ENCODE assay signal across 14 mouse cellular contexts in genomic region chr3:28334547-28334946, GRCm38 (mm10).
DNase-seq lines count a peak whose midpoint lies in the region; ATAC-seq and TF ChIP-seq lines count a peak whose summit lies in the region.
"Had no signal": no experiment of that assay in that cellular context is flagged by ENCODE, and none has a peak within 500 bp of the region (broad histone marks: within the 10 kb centered on the region; RNA-seq: fewer than 3 reads in every experiment).

No protein-coding gene starts in this region.

- no peak overlapping the region for H3K4me3 ChIP-seq in forebrain, embryonic 14.5 days (ENCODE audit: low read depth, low read length)
- H3K4me3 ChIP-seq in forebrain, embryonic 10.5 days: no peak overlapping the region
- H3K4me3 ChIP-seq in layer of hippocampus, adult 2 months: no peak overlapping the region
- no peak overlapping the region for H3K4me3 ChIP-seq in kidney, embryonic 16.5 days (ENCODE audit: low read length)
- H3K4me3 ChIP-seq: embryonic facial prominence, embryonic 10.5 days; erythroblast, embryonic 14.5 days; heart, adult 2 months; heart, embryonic 15.5 days; hindbrain, embryonic 10.5 days; hindbrain, embryonic 15.5 days had no signal

- no peaks in the 10 kb centered on the region for H3K36me3 ChIP-seq in forebrain, embryonic 14.5 days (ENCODE audit: control insufficient read depth, insufficient read depth, low read length)
- no peaks in the 10 kb centered on the region for H3K36me3 ChIP-seq in forebrain, embryonic 10.5 days (replicated peaks)
- H3K36me3 ChIP-seq in kidney, embryonic 16.5 days (ENCODE audit: insufficient read depth, low read length): no peaks in the 10 kb centered on the region
- H3K36me3 ChIP-seq: embryonic facial prominence, embryonic 10.5 days; heart, embryonic 15.5 days; hindbrain, embryonic 10.5 days; hindbrain, embryonic 15.5 days had no signal

- 78% methylated on average over 1 of the region's 1 CpGs for WGBS in forebrain, embryonic 14.5 days
- 96% methylated on average over 1 of the region's 1 CpGs for WGBS in forebrain, embryonic 10.5 days
- 96% methylated on average over 1 of the region's 1 CpGs for WGBS in kidney, embryonic 16.5 days

- no peaks in the 10 kb centered on the region for H3K9me3 ChIP-seq in forebrain, embryonic 14.5 days (replicated peaks; ENCODE audit: control insufficient read depth, low read length)
- H3K9me3 ChIP-seq in forebrain, embryonic 10.5 days: no peaks in the 10 kb centered on the region
- no peaks in the 10 kb centered on the region for H3K9me3 ChIP-seq in kidney, embryonic 16.5 days (ENCODE audit: low read length)
- H3K9me3 ChIP-seq: embryonic facial prominence, embryonic 10.5 days; heart, embryonic 15.5 days; hindbrain, embryonic 10.5 days; hindbrain, embryonic 15.5 days had no signal

- H3K4me2 ChIP-seq in forebrain, embryonic 14.5 days (ENCODE audit: low read length): no peak overlapping the region
- no peak overlapping the region for H3K4me2 ChIP-seq in kidney, embryonic 16.5 days (replicated peaks; ENCODE audit: low read depth, low read length)
- H3K4me2 ChIP-seq: heart, embryonic 11.5 days; heart, embryonic 15.5 days; hindbrain, embryonic 15.5 days had no signal

- no peak for TF ChIP-seq CTCF in layer of hippocampus, adult 2 months (conservative IDR thresholded peaks at IDR 0.05)
- no peak for TF ChIP-seq CTCF in brain, embryonic 14.5 days (IDR thresholded peaks at IDR 0.05; ENCODE audit: borderline replicate concordance, extremely low read depth, insufficient read depth, insufficient read length)

- peaks cover 8% of the 10 kb centered on the region for H3K4me1 ChIP-seq in forebrain, embryonic 14.5 days (ENCODE audit: control insufficient read depth, insufficient read depth, low read length)
- H3K4me1 ChIP-seq in forebrain, embryonic 10.5 days: no peaks in the 10 kb centered on the region
- H3K4me1 ChIP-seq in kidney, embryonic 16.5 days (ENCODE audit: insufficient read depth, low read length): no peaks in the 10 kb centered on the region
- H3K4me1 ChIP-seq: hindbrain, embryonic 10.5 days had no signal

- H3K9ac ChIP-seq in forebrain, embryonic 14.5 days (ENCODE audit: low read length): no peak overlapping the region
- H3K9ac ChIP-seq in kidney, embryonic 16.5 days (replicated peaks; ENCODE audit: low read length): no peak overlapping the region
- H3K9ac ChIP-seq: heart, embryonic 15.5 days; hindbrain, embryonic 15.5 days had no signal

- H3K27ac ChIP-seq in forebrain, embryonic 14.5 days (ENCODE audit: low read depth, low read length): peak overlapping the region; percentile 49; the same call in 1 of the 2 replicates
- H3K27ac ChIP-seq in forebrain, embryonic 10.5 days: no peak overlapping the region
- peak overlapping the region; percentile 81 for H3K27ac ChIP-seq in layer of hippocampus, adult 2 months
- H3K27ac ChIP-seq in kidney, embryonic 16.5 days (ENCODE audit: low read length): no peak overlapping the region
- H3K27ac ChIP-seq: embryonic facial prominence, embryonic 10.5 days; heart, adult 2 months; heart, embryonic 15.5 days; hindbrain, embryonic 10.5 days; hindbrain, embryonic 15.5 days had no signal

- no peaks in the 10 kb centered on the region for H3K27me3 ChIP-seq in forebrain, embryonic 14.5 days (replicated peaks; ENCODE audit: control insufficient read depth, insufficient read depth, low read length)
- H3K27me3 ChIP-seq in forebrain, embryonic 10.5 days (ENCODE audit: poor library complexity, severe bottlenecking): no peaks in the 10 kb centered on the region
- H3K27me3 ChIP-seq in kidney, embryonic 16.5 days (ENCODE audit: insufficient read depth, low read length): no peaks in the 10 kb centered on the region
- H3K27me3 ChIP-seq: heart, embryonic 15.5 days; hindbrain, embryonic 15.5 days had no signal

- peak; percentile 70; the same call in 1 of the 2 replicates for ATAC-seq in forebrain, embryonic 14.5 days
- ATAC-seq in kidney, embryonic 16.5 days (ENCODE audit: low FRiP score, low TSS enrichment): no peak

- no peak for TF ChIP-seq POLR2A in brain, embryonic 14.5 days (IDR thresholded peaks at IDR 0.05; ENCODE audit: borderline replicate concordance, extremely low read depth, insufficient read depth, insufficient read length, poor library complexity, severe bottlenecking)

- DNase-seq in forebrain, embryonic 14.5 days (ENCODE audit: low spot score): peak; percentile 41
- no peak for DNase-seq in forebrain, embryonic 10.5 days (ENCODE audit: extremely low spot score, low spot score)
- DNase-seq in layer of hippocampus, adult 2 months (ENCODE audit: low spot score in 2 of 2): no peak
- DNase-seq in layer of hippocampus, adult 8-10 months (ENCODE audit: low spot score in 2 of 2): no peak
- DNase-seq in brain, embryonic 14.5 days (ENCODE audit: low read depth): peak; percentile 51
- DNase-seq in left cerebral cortex, postnatal 14 days (ENCODE audit: low spot score in 2 of 2): no peak

- intact Hi-C loops in left cerebral cortex, postnatal 14 days (cut with DNase I): loop anchor here (5.0 kb wide), 1 partner anchor 62 kb away; no protein-coding TSS in a partner anchor

Comparison
In these comparisons a context has a peak if more than half of its experiments do, and no peak if none do; other contexts are left out.
1. DNase-seq: peak in forebrain, embryonic 14.5 days (single experiment) and brain, embryonic 14.5 days (single experiment); none in forebrain, embryonic 10.5 days (single experiment), layer of hippocampus, adult 2 months (0 of 2), layer of hippocampus, adult 8-10 months (0 of 2) and left cerebral cortex, postnatal 14 days (0 of 2).
2. H3K27ac ChIP-seq: peak in forebrain, embryonic 14.5 days (single experiment) and layer of hippocampus, adult 2 months (single experiment); none in forebrain, embryonic 10.5 days (single experiment) and kidney, embryonic 16.5 days (single experiment).